In the genomic region with DNA sequence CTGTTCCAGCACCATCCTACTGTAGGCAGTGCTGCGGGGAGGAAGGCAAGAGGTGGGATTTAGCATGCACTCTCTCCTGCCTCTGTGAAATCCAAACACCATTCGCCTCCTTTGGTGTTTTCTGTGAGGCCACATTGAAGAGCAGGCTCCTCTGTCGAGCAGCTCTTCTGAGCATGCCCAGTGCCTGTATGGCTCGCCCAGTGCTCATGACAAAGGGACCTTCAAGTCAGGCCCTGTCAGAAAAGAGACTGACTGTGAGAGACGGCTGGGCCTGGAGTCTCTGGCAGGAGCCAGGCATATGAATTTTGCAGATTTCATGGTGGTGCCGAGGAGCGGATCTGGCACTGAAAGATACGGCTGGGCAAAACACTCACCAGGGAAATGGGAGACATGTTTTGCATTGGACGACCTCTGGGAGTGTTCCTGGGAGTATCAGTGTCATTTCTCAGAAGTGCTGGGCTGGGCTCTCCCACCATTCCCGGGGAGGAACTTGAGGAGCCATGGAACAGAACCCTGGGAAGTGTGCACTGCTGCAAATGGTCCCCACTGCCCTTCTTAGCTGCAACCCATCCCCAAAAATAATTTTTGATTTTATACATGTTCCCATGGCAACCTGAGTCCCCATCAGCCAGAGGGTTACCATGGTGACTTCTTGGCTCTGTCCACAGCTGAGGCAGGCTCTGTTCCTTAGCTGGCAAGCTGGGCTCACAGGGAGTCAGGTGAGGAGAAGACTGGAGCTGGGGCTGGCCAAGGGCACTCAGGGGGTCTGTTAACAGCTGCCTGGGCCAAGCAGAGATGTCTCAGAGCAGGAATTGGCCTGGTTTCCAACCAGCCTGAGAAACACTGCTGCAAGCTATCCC, we compare ENCODE assay signal across 10 mouse cellular contexts. TPM values are rescaled to one million over a fixed set of nuclear protein-coding genes. Genes with fewer than 3 reads are reported as not detected.
A peak's percentile ranks its signal among the peaks of the same experiment; 100 is the strongest.
DNase-seq lines count a peak whose midpoint lies in the region; ATAC-seq and TF ChIP-seq lines count a peak whose summit lies in the region.
"Had no signal": no experiment of that assay in that cellular context is flagged by ENCODE, and none has a peak within 500 bp of the region (broad histone marks: within the 10 kb centered on the region; RNA-seq: fewer than 3 reads in every experiment).

No protein-coding gene starts in this region.

- peaks cover 53% of the 10 kb centered on the region for H3K4me1 ChIP-seq in E14TG2a.4 (replicated peaks; ENCODE audit: low read depth, low read length)
- H3K4me1 ChIP-seq in forebrain, embryonic 16.5 days (replicated peaks; ENCODE audit: control insufficient read depth, insufficient read depth, low read length) = peaks cover 79% of the 10 kb centered on the region
- peaks cover 37% of the 10 kb centered on the region for H3K4me1 ChIP-seq in midbrain, embryonic 11.5 days (ENCODE audit: control insufficient read depth, insufficient read depth, low read length)

- intact Hi-C loops in gastrocnemius, postnatal 14 days (cut with DNase I; ENCODE audit: low total_unique reads) = no loop called here

- WGBS in forebrain, embryonic 16.5 days = 21% methylated on average over 10 of the region's 10 CpGs
- 32% methylated on average over 10 of the region's 10 CpGs for WGBS in midbrain, embryonic 11.5 days

- H3K4me2 ChIP-seq in forebrain, embryonic 16.5 days (ENCODE audit: low read length) = 0 out of 2 replicates have a peak overlapping the region, but pooled peaks have one; percentile 11
- H3K4me2 ChIP-seq in midbrain, embryonic 11.5 days = no peak overlapping the region

- H3K36me3 ChIP-seq in E14TG2a.4 (ENCODE audit: insufficient read depth, low read length) = no peaks in the 10 kb centered on the region
- H3K36me3 ChIP-seq in forebrain, embryonic 16.5 days (ENCODE audit: control insufficient read depth, insufficient read depth) = no peaks in the 10 kb centered on the region
- H3K36me3 ChIP-seq in midbrain, embryonic 11.5 days (ENCODE audit: control insufficient read depth, insufficient read depth, low read length) = no peaks in the 10 kb centered on the region

- peak overlapping the region; percentile 86 for H3K27ac ChIP-seq in forebrain, embryonic 16.5 days (ENCODE audit: low read length)
- H3K27ac ChIP-seq in midbrain, embryonic 11.5 days (ENCODE audit: low read depth, low read length) = peak overlapping the region; percentile 28; the same call in 1 of the 2 replicates
- H3K27ac ChIP-seq: heart, adult 2 months had no signal

- H3K4me3 ChIP-seq in E14TG2a.4 (replicated peaks; ENCODE audit: low read length) = peak overlapping the region; percentile 45
- no peak overlapping the region for H3K4me3 ChIP-seq in forebrain, embryonic 16.5 days (replicated peaks; ENCODE audit: low read length)
- no peak overlapping the region for H3K4me3 ChIP-seq in midbrain, embryonic 11.5 days (ENCODE audit: low read depth, low read length)
- H3K4me3 ChIP-seq: heart, adult 2 months had no signal

- no peaks in the 10 kb centered on the region for H3K27me3 ChIP-seq in E14TG2a.4 (ENCODE audit: insufficient read depth, low read length)
- H3K27me3 ChIP-seq in forebrain, embryonic 16.5 days (replicated peaks; ENCODE audit: control insufficient read depth, insufficient read depth, low read length) = no peaks in the 10 kb centered on the region
- H3K27me3 ChIP-seq in midbrain, embryonic 11.5 days (ENCODE audit: control insufficient read depth, insufficient read depth, low read length) = no peaks in the 10 kb centered on the region

- no peaks in the 10 kb centered on the region for H3K9me3 ChIP-seq in E14TG2a.4 (ENCODE audit: low read length)
- no peaks in the 10 kb centered on the region for H3K9me3 ChIP-seq in forebrain, embryonic 16.5 days (ENCODE audit: control insufficient read depth, low read length)
- H3K9me3 ChIP-seq in midbrain, embryonic 11.5 days (ENCODE audit: control insufficient read depth, low read length) = no peaks in the 10 kb centered on the region

- no peak for TF ChIP-seq CTCF in E14TG2a.4 (conservative IDR thresholded peaks at IDR 0.05; ENCODE audit: low read length)

- H3K9ac ChIP-seq in forebrain, embryonic 16.5 days (replicated peaks; ENCODE audit: low read depth, low read length) = 0 out of 2 replicates have a peak overlapping the region, but pooled peaks have one; percentile 25
- H3K9ac ChIP-seq in midbrain, embryonic 11.5 days (ENCODE audit: low read length) = 0 out of 2 replicates have a peak overlapping the region, but pooled peaks have one; percentile 12

- DNase-seq in cerebellum, postnatal 14 days = peak; percentile 56 to 60
- DNase-seq in midbrain, embryonic 11.5 days (ENCODE audit: low spot score, missing footprints) = peak; percentile 89
- DNase-seq in spleen, postnatal 14 days (ENCODE audit: low spot score in 2 of 2) = no peak
- DNase-seq in thymus, postnatal 14 days = no peak
- DNase-seq in gastrocnemius, postnatal 14 days = no peak
- DNase-seq: heart, adult 2 months; lung, adult 2 months had no signal

- no peak for ATAC-seq in cerebellum, adult (ENCODE audit: insufficient number of reproducible peaks, low FRiP score, low TSS enrichment)
- peak; percentile 60 for ATAC-seq in forebrain, embryonic 16.5 days
- ATAC-seq in midbrain, embryonic 11.5 days (ENCODE audit: low FRiP score) = peak; percentile 65

RNA-seq across cellular contexts. Expression of gene Nav1, which starts 42.2 kb away (rescaled TPM):
- polyA plus RNA-seq in forebrain, embryonic 16.5 days (2015; fragmentation: Nextera tagmentation; extraction: Ambion mirVana) = 48.6 and 62.6 TPM in 2 replicates
- 10.4 and 13.3 TPM in 2 replicates for polyA plus RNA-seq in midbrain, embryonic 11.5 days (2014; fragmentation: Nextera tagmentation; extraction: Ambion mirVana)
- total RNA-seq in gastrocnemius, postnatal 14 days (2021) = 10 to 100 TPM; 13.6 to 15.6 TPM

Comparison
In these comparisons a context has a peak if more than half of its experiments do, and no peak if none do; other contexts are left out.
1. DNase-seq: peak in cerebellum, postnatal 14 days (2 of 2) and midbrain, embryonic 11.5 days (single experiment); none in spleen, postnatal 14 days (0 of 2), thymus, postnatal 14 days (single experiment) and gastrocnemius, postnatal 14 days (single experiment).